Mouse (Mus musculus): ENCODE data around the gene Ttc7b.

Ttc7b gene

DNA sequence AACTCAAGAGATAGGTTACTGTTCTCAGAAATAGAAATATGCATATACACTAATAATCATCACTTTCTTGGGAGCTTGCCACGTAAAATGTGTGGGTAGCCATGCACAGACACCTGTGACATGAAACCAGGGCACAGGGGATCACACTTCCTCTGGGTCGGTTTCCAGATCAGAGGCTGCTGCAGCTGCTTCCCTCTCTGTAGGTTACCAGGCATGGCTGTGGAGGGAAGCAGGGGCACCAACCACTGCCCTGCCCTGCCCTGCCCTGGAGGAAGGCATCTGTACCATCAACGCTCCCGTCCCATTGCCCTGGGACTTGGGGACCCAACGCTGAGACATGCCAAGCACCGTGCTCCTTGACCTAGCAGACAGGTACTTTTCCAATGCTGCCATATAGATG lies 188.8 kb downstream of the Ttc7b start:
- no peak for DNase-seq (ENCODE audit: low spot score)

- DNase-seq (ENCODE audit: low spot score), result no peak
These were observed 190.4 kb downstream of the Ttc7b start for GRCm38 (mm10) chr12:100330234-100330633.

DNA sequence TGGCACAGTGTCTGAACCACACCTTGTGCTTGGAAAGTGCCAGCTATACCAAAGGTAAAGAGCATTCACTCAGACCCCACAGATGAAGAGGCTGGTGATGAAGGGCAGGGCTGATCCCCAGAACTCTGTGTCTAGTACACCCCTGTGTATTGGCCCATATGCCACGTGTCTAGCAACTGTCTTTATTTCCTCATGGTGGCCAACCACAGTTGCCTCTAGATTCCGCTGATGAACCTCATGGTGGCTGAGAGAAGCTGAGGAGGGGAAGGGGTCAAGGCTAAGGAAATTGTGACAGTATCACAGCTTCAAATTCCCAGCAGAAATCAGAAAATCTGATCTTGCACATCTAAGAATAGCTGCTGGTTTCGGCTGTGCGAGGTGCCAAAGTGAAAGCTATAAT lies 191.6 kb downstream of the Ttc7b start:
- no peak for DNase-seq (ENCODE audit: low spot score)

DNA sequence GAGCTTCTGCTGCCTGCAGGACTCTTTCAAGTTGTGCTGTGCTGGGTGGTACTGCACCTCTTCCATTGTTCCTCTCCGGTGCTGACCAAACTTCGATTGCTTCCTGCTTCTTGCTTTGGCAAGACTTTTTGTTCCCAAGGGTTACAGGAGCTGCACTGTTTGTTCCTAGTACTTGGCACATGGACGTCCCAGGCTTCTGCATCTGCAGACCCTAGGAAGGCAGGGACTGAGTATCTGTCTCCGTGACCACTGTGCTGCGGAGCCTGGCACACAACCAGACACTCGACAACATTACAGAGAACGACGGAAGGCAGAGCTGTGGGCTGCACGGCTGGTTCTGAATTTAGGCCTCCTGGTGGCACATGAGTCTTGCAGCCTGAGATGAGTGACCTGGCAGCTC lies 192.1 kb downstream of the Ttc7b start:
- no peak for DNase-seq (ENCODE audit: low spot score)

DNA sequence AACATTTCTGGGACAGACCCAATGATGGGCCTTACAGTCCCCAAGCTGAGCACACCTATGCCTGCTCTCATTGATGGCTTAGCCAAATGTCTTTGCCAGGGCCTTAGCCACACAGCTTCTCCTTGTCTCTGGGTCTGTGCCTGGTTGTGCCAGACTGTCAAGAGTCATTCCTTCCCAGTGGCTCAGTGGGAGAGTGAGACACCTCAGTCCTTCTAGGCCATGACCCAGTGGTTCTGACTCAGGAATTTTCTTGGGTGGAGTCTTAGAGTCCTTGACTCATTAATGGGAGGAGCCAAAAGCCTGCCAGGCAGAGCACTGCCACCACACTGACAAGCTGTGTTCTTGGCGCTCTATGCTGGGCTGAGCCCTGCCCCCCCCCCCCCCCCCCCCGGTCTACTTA lies 193.9 kb downstream of the Ttc7b start:
- DNase-seq (ENCODE audit: low spot score), result no peak

GRCm38 (mm10) chr12:100325618-100326017 lies 195.0 kb downstream of the Ttc7b start:
- DNase-seq (ENCODE audit: low spot score), result no peak

DNA sequence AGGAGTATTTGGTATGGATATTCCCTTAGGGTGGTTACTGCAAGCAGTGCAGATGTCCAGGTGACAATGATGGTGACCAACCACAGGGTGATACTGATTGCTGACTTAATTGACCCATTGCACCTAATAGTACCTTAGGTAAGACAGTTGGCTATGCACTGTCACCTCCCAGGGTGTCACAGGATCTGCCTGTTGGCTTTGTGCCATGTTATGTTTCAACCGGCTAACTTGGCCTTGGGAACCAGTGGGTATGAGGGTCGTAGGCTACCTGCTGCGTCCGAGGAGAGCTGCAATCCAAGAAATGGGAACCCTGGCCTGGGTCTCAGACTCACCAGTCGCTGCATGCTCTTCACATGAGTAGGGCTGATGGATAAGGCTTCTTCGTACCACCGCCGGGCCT lies 195.4 kb downstream of the Ttc7b start:
- no peak for DNase-seq (ENCODE audit: low spot score)

DNA sequence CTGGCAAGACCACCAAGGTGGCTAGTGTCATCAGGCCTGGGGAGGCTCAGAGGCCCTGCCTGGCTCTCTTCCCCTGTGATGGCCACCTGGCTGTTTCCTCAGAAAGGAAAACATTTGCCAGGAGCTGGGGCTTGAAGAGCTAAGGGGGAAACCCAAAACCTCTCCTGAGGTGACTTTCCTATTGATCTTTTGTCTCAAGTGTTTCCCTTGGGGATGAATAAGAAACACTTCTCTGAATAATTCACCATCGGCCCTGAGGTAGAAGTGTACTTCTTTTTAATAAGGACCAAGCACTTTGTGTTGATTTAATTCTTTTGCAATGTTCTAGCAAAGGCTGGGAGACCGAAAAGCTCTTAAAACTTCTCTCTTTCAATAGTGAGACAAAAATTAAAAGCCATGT lies 197.0 kb downstream of the Ttc7b start:
- no peak for DNase-seq (ENCODE audit: low spot score)

- DNase-seq (ENCODE audit: low spot score), result no peak
These were observed 198.4 kb downstream of the Ttc7b start for GRCm38 (mm10) chr12:100322225-100322624.

- DNase-seq (ENCODE audit: low spot score), result no peak
These were observed 199.1 kb downstream of the Ttc7b start for GRCm38 (mm10) chr12:100321545-100321944.

- DNase-seq (ENCODE audit: low spot score), result no peak
These were observed 200.9 kb downstream of the Ttc7b start for GRCm38 (mm10) chr12:100319746-100320145.

- no peak for DNase-seq (ENCODE audit: low spot score)
These were observed 202.7 kb downstream of the Ttc7b start for GRCm38 (mm10) chr12:100317936-100318335.

DNA sequence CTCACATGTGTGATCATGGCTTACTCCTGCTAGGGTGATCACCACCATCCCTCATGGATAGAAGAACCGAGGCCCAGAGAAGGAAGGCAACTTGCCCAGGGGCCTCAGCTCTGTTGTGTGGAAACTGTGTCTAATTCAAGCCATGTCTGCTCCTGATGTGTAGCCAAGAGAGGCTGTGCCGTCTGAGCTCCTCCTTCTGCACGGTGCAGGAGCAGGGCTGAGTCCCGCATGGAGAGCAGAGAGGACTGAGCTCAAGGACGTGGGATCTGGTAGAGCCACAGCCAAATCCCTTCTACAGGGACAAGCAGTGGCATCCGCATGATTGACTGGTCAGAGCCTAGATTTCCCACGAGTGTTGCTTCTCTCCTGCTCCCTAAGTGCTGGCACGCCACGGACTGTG lies 204.5 kb downstream of the Ttc7b start:
- no peak for DNase-seq (ENCODE audit: low spot score)

DNA sequence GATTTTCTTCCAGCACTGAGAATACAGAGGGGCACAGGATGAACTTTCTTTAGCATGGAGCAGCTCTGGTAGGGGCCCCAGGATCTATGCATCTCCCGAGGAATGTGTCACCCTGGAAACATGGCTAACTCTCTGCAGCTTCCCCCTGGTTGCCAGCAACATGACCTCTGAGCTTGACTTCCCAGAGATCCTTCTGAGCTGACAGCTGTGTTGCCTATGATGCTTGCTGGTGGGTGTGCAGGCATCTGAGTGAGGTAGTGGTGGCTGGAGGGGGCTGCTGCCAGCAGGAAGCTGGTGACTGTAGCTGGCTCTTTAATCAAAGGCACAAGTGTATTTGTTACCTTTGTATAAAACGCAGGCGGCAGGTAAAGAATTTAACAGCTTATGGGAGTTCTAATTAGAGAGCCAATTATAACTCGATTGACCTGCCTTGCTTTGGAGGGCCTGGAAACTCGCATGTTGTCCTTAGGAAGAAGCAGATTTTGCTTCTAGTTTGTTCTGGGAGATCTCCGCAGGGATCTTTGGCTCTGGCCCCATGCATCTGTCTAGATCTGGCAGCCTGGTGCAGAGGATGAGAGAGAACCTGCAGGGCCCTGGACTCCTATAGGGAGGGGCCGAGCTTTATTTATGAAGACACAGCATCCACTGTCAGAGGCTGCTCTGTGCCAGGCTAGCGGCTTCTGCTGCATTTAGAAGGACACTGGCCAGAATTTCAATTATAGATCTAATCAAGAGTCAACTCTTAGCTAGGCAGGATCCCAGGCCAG lies 205.3 kb downstream of the Ttc7b start:
- DNase-seq (ENCODE audit: low spot score), result no peak

- no peak for DNase-seq (ENCODE audit: low spot score)
These were observed 206.7 kb downstream of the Ttc7b start for GRCm38 (mm10) chr12:100313785-100314375.

DNA sequence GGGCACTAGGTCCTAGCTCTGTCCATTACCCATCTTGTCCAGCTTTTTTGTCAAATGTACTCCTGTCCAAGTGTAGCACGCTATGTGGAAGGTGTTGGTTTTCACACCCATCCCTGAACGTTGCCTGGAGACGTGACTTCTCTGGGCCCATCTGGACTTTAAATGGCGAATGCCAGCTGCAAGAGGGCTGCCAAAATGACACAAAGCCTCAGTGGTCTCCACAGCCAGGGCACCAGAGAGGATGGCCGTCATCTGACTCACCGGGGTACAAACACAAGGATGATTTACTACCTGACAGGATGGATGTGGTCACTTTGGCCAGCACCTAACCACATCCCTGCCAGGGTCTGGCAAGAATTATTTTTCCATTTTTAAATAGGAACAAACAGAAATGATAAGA lies 207.4 kb downstream of the Ttc7b start:
- DNase-seq (ENCODE audit: low spot score), result no peak

DNA sequence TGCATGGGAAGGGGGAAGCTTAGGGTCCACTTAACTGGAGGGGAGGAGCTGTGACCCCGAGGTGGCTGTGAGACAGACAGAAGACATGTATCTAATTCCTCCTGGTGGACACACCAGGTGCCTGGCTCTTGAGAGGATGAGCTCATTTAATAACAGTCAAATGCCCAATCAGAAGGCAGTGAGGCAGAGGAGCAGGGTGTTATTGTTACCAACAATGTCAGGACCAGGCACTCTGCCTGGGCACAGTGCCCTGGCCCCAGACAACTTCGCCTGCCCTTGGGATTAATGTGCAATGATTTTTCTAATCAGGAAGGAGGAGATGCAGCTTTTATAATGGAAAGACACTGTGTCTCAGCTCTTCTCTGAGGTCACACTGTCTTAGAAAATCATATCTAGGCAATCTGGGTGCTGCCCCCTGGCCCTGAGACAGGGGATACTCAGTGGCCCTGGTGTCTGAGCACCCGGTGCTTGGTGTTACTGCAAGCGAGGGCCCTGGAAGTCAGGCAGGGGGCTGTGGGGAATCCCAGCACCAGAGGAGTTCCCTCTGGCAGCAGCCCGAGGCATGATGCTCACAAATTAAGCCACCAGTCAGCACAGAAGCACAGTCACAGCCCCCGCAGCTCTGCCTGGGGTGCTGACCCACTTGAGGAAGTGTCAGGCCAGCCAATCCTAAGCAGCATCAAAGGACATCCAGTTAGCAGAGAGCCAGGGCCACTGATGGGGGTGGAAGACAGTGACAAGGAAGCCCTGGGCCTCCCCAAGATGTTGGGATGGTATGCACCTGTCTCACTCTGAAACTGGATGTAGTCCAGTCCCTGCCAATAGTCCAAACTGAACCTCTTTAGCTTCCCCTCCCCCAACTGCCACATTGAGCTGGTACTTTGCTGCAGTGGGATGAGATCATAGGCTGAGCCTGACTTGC lies 209.9 kb downstream of the Ttc7b start:
- DNase-seq (ENCODE audit: low spot score), result no peak

GRCm38 (mm10) chr12:100309201-100309600 lies 211.4 kb downstream of the Ttc7b start:
- DNase-seq (ENCODE audit: low spot score), result no peak

GRCm38 (mm10) chr12:100307501-100308260 lies 212.9 kb downstream of the Ttc7b start:
- peak; percentile 45 for DNase-seq (ENCODE audit: low spot score)

DNA sequence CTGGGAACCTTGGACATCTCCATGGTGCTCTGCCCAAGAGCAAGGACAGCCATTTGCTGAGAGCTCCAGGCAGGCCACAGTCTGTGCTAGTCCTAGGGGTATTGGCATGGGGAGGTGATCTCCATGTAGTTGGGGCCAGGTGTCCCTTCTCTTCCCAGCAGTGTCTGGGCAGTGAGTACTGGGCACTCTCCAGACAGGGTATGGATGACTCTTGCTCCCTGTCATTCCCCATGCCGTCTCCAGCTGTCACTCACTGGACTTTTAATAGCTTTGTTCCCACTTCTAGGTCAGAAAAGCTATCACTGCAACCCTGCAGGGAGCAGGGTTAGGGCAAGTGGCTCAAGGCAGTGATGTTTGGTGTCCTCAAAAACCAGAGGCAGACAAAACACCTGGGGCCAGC lies 214.3 kb downstream of the Ttc7b start:
- DNase-seq (ENCODE audit: low spot score), result no peak

GRCm38 (mm10) chr12:100305051-100305673 lies 215.5 kb downstream of the Ttc7b start:
- peak; percentile 48 for DNase-seq (ENCODE audit: low spot score)

GRCm38 (mm10) chr12:100304280-100304679 lies 216.3 kb downstream of the Ttc7b start:
- no peak for DNase-seq (ENCODE audit: low spot score)

All from embryo, embryonic 10.5 days (tissue).